Mouse (Mus musculus) thymus, postnatal 10 days (tissue): Measurements from ENCODE around the gene Mga.

Source experiments
- DNase-seq, 2 experiments: peaks; one replicate each; pipeline ENCODE4 v3.0.0; 2021; ENCODE audit warnings: low spot score in 2 of 2

Gene Mga

DNA sequence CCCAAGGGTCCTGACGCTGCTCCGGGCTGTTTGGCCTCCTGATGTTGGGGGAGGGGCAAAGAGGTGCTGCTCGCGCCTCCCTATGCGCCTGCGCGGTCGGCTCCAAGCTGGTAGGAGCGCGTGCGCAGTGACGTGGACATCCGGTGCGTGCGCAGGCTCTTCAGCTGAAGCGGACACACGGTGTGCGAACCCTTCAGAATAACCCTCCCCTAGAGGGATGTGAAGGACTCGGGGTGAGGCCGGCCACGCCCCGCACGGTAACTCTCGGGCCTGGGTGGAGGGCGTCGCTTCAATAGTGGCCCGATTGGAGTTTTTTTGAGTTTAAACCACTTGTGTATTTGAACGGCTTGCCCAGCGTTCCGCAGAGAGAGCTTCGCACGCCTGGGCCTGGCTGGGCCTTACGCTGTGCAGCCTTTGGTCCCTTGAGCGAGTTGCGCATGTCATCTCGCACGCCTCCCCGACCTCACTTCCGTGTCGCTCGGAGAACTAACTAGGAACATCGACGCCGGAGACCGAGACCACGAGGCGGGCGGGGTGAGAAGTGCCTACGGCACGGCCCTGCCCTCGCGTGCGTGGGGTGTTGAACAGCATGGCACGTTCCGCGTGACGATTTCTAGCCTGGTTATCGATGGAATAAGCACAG is at the start of gene Mga:
Gene Mga, plus strand, starts transcription at position 139 of the 643 bp plus-strand sequence.
- peak; percentile 95 to 99 for DNase-seq

DNA sequence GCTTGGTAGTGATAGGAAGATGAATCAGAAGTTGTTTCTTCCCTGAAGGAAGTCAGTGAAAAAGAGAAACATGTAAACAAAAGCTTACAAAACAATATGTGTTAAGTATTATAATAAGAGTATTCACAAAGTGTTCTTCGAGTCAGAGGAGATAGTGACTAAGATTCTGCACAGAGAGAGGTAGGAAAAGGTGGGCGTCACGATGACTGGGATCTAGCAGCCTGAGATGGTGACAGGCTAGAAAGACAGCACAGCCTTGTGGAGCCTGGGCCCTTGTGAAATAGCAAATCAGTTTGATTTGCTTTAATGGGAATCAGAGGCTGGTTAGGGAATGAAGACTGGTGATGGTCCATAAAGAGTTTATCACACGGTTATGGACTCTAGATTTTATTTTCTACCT is 43.2 kb upstream of the Mga start:
- DNase-seq: no peak

DNA sequence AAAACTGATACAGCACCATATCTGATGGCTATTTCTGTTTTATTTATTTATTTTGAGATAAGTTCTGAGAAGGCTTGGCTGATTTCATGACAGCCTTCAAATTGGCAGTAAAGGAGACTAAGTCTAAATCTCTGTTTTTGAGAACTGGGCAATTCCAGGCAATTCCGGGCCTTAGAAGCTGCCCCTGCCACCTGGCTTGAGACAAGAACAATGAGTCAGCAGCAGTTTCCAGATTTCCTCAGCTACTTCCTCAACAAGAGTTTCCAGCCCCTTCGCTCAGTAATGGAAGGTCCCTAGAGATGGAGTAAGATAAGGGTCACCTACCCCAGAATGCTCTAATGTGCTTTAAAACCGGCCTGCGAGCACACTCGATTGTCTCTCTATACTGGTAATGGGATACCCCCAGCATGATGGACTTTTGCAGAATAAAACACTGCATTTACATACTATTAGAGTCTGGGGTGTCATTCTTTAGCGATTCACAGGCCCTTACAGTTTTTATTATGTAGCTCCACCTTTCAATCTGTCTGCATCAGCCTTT is 41.6 kb upstream of the Mga start:
- DNase-seq: no peak

DNA sequence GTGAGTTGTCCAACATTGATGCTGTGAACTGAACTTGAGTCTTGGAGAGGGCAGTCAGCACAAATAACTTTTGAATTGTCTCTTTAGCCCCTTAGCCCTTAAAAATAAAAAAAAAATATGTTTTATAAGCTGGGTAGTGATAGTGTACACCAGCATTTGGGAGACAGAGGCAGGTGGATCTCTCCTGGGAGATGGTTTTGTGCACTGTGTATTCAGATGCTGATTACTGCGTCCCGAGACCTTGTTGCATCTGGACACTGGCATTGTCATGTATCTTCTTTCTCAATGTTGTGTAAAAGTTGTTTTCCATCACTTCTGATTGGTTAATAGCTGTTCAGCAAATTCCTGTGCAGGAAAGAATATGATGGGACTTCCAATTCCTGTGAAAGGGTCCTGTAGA is 39.7 kb upstream of the Mga start:
- no peak for DNase-seq

DNA sequence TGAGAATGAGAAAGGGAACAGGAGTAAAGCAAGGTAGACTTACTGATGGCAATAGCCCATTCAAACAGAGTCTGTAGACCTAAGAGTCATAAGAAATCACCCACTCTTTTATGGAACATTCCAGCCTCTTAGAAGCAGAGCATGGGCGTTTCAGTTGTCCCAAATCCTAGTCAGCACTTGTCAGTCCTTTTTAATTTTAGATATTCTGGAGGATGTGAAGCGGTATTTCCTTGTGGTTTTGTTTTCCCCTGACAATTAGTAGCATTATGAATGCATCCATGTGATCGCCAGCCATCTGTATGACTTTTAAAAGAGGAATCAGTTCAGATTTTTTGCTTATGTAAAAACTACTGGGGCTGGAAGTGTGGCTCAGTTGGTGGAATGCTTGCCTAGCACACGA is 32.5 kb upstream of the Mga start:
- DNase-seq: no peak

DNA sequence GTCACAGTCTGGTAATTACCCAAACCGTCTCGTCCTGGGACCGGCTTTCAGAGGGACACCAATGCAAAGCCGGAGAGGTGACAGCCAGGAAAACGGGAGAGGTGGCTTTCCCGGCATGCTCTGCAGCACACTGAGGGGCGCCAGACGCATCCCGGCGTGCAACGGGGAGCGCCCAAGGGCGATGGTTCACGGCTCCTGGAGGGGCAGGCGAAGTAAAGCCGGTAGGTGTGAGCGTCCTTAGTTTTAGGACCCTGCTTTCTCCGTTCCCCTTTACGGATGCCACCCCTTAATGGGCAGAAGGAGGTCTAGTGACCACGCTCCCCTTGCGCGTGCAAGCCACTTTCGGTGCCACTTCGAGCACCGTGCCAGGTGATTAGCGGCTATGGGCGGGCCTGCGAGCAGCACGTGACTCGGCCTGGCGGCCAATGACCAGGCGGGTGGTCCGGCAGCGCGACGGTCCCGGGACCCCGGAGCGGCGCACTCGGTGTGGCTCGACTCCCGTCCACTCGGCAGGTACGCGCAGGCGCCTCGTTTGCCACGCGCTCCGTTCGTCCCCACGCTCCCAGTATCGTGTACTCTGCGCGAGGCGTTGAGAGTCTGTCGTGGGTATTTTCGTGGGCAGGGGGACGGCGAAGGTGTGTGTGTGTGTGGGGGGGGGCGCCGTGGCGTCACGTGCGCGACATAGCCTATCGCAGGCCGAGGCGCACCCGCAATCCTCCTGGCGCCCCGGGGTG is 24.5 kb upstream of the Mga start:
- peak; percentile 45 to 54 for DNase-seq

DNA sequence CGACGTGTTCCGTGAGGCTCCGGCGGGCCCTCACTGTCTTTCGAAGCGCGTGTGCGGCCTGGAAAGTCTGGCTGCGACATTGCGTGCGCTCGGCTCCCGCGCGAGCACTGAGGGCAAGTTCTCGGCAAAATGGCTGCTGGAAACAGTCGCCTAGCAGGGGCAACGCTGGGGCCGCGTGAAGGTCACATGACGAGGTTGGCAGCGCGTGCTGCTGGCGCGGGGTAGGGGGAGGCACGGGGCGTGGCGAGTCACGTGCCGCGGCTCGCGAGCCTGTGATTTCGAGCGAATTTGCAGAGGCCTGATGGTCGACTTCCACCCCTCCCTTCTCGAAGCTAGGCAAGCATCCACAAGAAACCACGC is 23.9 kb upstream of the Mga start:
- DNase-seq: peak; percentile 76 to 79

DNA sequence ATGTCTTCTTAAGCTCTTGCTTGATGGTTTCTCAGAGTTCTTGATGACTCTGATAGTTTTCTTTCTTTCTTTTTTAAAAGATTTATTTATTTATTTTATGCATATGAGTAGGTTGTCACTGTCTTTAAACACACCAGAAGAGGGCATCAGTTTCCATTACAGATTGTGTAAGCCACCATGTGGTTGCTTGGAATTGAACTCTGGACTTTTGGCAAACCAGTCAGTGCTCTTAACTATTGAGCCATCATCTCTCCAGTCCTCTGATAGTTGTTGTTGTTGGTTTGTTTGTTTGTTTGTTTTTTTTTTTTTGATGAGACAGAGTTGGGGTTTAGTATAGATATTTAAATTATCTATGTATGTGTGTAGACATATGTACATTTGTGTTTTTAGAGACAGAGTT is 21.0 kb upstream of the Mga start:
- no peak for DNase-seq

DNA sequence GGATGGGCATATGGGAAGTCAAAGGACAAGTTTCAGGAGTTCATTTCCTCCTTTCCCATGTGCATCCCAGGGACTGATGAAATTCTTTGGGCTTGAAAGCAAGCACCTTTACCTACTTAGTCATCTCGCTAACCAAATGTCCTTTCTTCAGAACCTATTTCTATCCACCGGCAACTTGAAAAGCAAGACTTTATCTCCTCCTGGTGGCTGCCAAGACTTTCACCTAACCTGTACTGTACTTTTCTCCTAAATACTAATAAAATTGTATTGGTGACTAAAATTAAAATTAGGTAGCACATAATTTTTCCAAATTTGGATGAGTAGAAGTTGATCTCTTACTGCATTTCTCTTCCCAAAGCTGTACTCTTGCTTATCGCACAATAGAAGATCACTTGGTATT is 9.8 kb upstream of the Mga start:
- DNase-seq: no peak

DNA sequence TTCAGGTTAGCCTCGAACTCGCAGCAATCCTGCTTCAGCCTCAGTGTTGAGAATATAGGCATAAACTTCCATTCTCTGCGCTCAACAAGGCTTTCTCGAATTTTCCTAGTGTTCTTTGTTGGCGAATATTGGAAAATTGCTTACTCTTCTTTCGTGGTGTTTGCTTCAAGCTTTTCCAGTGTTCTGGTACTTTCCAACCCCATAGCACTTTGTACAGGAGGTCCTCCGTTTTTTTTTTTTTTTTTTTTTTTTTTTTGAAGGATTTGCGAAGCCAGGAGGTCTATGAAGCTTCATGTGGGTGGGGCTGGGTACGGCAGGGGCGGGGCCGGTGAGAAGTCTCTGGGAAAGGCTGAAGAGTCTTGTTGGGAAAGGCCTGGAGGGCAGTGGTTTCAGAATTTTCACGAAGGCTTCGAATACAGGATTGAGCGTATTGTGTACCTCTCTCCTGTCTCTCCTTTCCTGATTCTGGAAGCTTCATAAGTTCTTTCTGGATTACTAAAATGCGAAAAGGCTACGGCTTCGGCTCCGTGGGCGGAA is 407 bp upstream of the Mga start:
- DNase-seq: no peak

DNA sequence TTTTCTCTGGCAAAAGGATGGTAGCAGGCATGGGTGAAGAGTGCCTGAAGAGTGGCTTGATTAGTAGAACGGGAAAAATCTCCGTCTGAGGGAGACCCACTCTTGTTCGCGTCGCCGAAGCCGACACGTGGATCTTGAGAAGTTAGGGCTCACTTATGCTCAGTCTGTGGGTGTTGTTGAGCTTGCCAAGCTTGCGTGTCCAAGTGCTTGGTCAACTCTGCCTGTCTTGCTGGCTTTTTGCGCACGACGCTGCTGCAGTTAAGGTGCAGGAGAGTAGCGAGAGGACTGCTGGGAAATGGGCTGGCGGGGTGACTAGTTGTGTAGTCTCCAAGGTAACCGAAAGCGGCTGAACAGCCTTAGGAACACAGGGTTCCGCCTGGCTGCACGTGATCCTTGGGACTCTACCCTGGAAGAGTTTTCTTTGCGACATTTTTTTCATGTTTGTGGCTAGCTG is 1.1 kb downstream of the Mga start:
- peak; percentile 16 to 31 for DNase-seq

DNA sequence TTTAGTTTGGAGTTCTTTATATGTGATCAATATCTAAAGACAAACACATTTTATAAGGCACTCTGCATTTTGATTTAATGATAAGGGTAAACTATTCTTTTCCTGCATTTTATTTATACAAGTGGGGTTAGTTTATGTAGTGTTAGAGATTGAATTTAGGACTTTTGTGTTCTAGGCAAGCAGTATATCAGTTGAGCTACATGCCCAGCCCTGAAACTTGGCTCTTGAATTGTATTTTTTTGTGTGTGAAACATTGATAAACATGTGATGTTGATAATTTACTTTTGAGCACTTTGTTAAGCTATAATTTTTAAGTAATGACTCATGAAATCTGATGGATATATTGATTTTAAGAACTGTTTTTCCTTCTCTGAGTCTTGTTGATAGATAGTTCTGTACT is 19.0 kb downstream of the Mga start:
- DNase-seq: no peak

DNA sequence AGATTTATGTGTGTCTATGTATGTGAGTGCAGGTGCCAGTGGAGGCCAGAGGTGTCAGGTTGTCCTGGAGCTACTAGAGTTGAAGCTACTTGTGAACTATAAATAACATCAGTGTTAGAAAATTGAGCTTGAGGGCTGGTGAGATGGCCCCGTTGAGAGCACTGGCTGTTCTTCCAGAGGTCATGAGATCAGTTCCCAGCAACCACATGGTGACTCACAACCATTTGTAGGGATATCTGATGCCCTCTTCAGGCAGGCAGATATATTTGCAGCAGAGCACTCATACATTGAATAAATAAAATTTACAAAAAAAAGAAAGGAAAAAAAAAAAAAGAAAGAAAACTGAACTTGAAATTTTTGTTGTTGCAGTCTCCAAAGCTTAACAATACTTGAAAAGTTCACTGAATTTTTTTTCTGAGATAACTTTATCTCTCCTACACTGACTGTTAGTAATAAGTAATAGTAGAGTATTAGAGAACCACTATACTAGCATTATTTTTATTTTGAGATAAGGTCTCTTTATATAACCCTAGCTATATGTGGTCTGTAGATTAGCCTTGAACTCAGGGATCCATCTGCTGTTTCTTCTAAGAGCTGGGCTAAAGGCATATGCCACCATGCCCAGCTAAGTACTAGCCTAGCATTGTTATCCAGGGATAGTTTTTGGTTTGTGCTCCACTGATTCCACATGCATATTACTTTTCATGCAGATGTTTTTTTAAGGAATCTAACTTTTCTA is 20.8 kb downstream of the Mga start:
- DNase-seq: no peak

DNA sequence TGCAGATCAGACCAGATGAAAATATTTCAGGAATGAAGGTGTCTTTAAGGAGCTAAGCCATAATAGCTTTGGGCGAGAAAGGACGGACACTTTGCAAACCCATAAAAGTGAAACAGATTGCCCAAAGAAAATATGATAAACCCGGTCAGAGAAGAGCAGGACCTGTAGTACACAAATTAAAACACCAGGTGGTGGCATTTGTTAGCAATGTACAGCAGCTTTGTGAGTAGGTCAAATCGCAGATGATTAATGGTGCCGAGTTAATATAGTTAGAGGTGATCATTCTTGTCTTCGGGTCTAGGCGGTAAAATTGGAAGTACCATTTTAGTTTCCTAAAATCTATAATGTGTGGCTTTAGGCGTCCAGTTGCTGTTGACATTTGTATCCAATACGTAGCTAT is 73.5 kb downstream of the Mga start:
- peak in 1 of 2 experiments; percentile 58 for DNase-seq

DNA sequence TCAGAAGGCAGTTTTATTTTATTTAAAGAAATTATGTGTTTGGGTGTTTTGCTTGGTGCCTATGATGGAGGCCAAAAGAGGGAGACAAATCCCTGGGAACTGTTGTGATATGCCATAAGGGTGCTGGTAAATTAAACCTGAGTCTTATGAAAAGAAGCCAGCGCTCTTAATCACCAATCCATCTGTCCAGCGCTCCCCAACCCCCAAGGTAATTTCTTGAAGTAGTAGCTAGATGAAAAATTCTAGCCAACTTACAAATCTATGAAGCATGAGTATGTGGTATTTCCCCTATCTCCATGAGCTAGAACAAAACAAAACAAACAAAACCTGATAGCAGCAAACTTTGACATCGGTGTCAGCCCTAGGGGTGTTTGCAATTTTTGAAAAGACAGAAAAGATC is 74.3 kb downstream of the Mga start:
- DNase-seq: no peak

DNA sequence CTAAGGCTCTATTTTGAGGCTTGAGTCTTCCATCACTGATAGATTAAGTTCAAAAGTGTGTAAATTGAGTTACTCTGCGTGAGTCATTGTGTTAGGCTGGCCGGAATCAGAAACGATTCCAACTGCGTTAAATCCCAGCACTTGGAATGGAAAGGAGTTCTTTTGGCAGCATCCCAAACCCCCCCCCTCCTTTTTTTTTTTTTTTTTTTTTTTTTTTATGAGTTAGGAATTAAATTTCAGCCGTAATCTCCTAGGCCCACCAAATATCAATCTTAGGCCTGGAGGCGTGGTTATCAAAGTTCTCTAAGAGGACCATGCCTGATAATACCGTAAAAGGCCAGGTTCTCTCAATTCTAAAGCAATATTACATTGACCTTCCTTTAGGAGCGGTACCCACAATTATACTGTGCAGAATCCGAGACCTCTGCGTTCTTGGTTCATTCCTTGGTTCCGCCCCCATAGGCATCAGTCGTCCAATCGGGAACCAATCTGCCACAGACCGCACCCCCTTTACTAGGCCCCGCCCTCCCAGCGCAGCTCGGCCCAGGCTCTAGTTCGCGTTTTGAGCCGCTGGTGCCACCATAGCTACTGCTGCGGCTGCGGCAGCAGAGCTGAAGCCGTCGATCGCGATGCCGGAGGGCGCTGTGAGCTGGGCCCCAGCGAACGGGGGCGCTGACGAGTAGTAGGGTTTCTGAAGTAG is 75.0 kb downstream of the Mga start:
- DNase-seq: peak; percentile 94 to 95

DNA sequence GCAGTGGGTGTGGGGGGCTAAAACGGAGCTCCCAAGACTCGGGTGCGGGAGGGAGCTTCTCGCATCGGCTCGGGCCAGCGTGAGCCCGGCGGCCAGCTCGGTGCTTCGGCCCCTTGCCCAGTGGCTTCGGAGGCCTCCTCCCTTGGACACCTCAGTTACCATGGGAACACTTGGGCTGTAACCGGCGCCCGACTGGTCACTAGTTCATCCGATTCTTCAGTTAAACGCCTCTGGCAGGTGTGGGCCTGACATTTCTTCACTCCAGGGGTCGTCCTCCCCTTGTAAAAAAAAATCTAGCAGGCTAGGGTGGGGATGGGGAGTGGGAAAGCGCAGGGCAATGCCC is 75.5 kb downstream of the Mga start, which contains the start of gene Mapkbp1:
Gene Mapkbp1, plus strand, starts transcription at position 163 of the 343 bp plus-strand sequence.
- DNase-seq: no peak

DNA sequence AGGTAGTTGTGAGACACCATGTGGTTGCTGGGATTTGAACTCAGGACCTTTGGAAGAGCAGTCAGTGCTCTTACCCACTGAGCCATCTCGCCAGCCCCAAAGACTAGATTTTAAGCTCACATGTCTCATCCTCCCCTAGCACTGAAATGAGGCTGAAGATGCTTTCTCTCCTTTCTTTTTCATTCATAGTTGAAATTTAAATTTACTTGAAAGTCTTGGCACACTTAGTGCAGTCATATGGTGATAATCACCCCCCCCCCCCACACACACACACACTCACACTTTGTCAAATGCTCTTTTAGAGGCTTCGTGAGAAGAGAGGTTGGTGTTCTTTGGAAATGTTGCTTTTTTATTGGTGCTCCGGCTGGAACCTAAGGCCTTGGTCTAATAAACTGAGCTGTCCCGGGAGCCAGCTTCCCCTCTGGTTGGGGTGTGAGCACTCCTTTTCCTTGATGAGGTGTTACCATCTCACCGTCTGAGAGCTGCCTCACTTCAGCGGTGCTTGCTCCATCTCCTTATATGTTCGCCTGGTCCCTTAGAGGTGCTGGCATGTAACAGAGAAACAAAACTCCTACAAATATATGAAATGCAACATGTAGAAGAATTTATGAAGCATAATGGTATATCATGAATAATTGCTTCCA is 83.4 kb downstream of the Mga start:
- no peak for DNase-seq

DNA sequence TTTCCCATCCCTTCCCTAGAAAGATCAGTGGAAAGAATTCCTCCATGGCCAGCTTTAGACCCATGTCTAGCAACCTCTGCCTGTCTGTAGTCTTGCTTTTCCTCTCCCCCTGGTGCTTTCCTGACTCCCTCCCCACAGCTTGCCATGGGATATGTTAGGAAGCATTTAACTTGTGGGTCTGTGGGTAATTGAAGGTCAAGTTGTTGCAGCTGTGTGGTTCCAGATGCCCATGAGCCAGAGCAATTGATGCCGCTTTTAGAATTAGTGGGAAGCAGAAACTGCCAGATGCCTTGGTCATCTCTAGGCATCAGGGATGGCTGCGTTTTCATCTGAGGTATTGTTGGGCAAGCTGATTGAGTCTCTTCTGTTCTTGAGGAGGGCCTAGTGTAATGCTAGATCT is 84.6 kb downstream of the Mga start:
- DNase-seq: no peak

DNA sequence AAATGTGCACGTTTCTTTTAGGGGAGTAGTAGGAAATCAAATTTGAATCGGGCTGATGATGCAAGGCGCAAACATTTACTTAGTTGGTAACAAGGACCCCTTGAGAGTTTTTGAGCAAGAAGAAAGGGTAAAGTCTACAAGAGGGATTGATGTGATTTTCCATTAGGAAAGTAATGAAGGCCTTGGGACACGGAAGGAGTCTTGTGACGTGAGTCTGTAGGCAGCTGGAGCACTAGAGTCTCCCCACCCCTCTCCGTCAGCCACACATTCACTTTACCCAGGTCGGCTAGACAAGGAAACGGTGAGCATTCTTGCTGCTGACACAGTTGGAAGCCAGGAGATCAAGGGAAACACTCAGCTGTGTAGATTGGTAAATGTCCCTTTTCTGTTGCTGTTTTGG is 88.8 kb downstream of the Mga start:
- DNase-seq: no peak

DNA sequence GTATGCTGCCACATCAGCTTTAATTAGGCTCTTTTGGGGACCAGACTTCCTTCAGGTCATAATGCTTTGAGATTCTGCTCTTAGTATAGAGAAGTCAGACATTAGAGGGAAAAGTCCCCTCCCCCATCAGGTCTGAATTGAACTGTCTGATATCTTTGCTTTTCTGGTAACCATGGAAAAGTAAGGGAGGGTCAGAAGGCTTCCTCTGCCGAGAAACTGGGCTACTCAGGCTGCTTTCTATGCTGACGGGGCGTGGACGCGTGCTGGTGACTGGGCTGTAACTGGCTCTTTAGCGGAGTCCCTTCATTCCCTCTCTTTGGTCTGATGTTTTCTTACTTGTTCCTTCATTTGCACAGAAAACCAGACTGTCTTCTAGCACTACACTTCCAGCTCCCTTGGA is 89.3 kb downstream of the Mga start:
- DNase-seq: no peak
